Mouse (Mus musculus): ENCODE results near the gene AL732309.1. TPM values are rescaled to one million over a fixed set of nuclear protein-coding genes. Genes with fewer than 3 reads are reported as not detected.

The AL732309.1 gene
- polyA plus RNA-seq, 1 experiment from 2014 or later: 4.7 TPM

GRCm38 (mm10) chr2:25271827-25272511, 25.3 kb upstream of the AL732309.1 start, which contains the start of the genes Ssna1 and Anapc2:
Gene Ssna1, minus strand, starts transcription at chr2:25272438.
Gene Anapc2, plus strand, starts transcription at chr2:25272478.
- peak; percentile 97 for ATAC-seq (ENCODE audit: low FRiP score, low TSS enrichment)
- Histone ChIP-seq H3K4me1 (ENCODE audit: control insufficient read depth, insufficient read depth, low read length) (peaks cover 18% of the 10 kb centered on the region), H3K9me3 (ENCODE audit: control insufficient read depth, low read length) (no peaks in the 10 kb centered on the region), H3K27ac (ENCODE audit: low read depth, low read length) (peak within 1 kb of the TSS; percentile 76), H3K27me3 (ENCODE audit: control insufficient read depth, insufficient read depth, low read length) (no peaks in the 10 kb centered on the region), H3K9ac (ENCODE audit: low read depth, low read length) (peak within 1 kb of the TSS; percentile 88), H3K4me2 (replicated peaks; ENCODE audit: low read depth, low read length) (peak within 1 kb of the TSS; percentile 94), H3K4me3 (ENCODE audit: low read length) (peak within 1 kb of the TSS; percentile 93), H3K36me3 (ENCODE audit: control insufficient read depth, insufficient read depth, low read length) (peaks cover 60% of the 10 kb centered on the region)
- under 1% methylated on average over 55 of the region's 55 CpGs for WGBS

GRCm38 (mm10) chr2:25267746-25268309, 21.2 kb upstream of the AL732309.1 start:
- H3K27me3 ChIP-seq (ENCODE audit: control insufficient read depth, insufficient read depth, low read length): peaks cover 14% of the 10 kb centered on the region
- no peak overlapping the region for H3K4me3 ChIP-seq (ENCODE audit: low read length)
- H3K27ac ChIP-seq (ENCODE audit: low read depth, low read length): no peak overlapping the region
- H3K4me2 ChIP-seq (replicated peaks; ENCODE audit: low read depth, low read length): no peak overlapping the region
- no peak for ATAC-seq (ENCODE audit: low FRiP score, low TSS enrichment)
- H3K4me1 ChIP-seq (ENCODE audit: control insufficient read depth, insufficient read depth, low read length): peaks cover 24% of the 10 kb centered on the region
- H3K9me3 ChIP-seq (ENCODE audit: control insufficient read depth, low read length): no peaks in the 10 kb centered on the region
- H3K9ac ChIP-seq (ENCODE audit: low read depth, low read length): no peak overlapping the region
- WGBS: 84% methylated on average over 4 of the region's 4 CpGs
- peaks cover 24% of the 10 kb centered on the region for H3K36me3 ChIP-seq (ENCODE audit: control insufficient read depth, insufficient read depth, low read length)

GRCm38 (mm10) chr2:25267241-25267640, 20.6 kb upstream of the AL732309.1 start:
- H3K9ac ChIP-seq (ENCODE audit: low read depth, low read length): no peak overlapping the region
- H3K36me3 ChIP-seq (ENCODE audit: control insufficient read depth, insufficient read depth, low read length): peaks cover 24% of the 10 kb centered on the region
- H3K27me3 ChIP-seq (ENCODE audit: control insufficient read depth, insufficient read depth, low read length): peaks cover 14% of the 10 kb centered on the region
- no peak overlapping the region for H3K27ac ChIP-seq (ENCODE audit: low read depth, low read length)
- no peaks in the 10 kb centered on the region for H3K9me3 ChIP-seq (ENCODE audit: control insufficient read depth, low read length)
- H3K4me1 ChIP-seq (ENCODE audit: control insufficient read depth, insufficient read depth, low read length): peaks cover 24% of the 10 kb centered on the region
- no peak overlapping the region for H3K4me3 ChIP-seq (ENCODE audit: low read length)
- no peak for ATAC-seq (ENCODE audit: low FRiP score, low TSS enrichment)
- H3K4me2 ChIP-seq (replicated peaks; ENCODE audit: low read depth, low read length): no peak overlapping the region

GRCm38 (mm10) chr2:25266720-25267119, 20.1 kb upstream of the AL732309.1 start:
- no peak for ATAC-seq (ENCODE audit: low FRiP score, low TSS enrichment)
- H3K4me3 ChIP-seq (ENCODE audit: low read length): no peak overlapping the region
- H3K27me3 ChIP-seq (ENCODE audit: control insufficient read depth, insufficient read depth, low read length): peaks cover 14% of the 10 kb centered on the region
- H3K4me1 ChIP-seq (ENCODE audit: control insufficient read depth, insufficient read depth, low read length): peaks cover 24% of the 10 kb centered on the region
- no peak overlapping the region for H3K4me2 ChIP-seq (replicated peaks; ENCODE audit: low read depth, low read length)
- peak overlapping the region; percentile 24; the same call in 1 of the 2 replicates for H3K9ac ChIP-seq (ENCODE audit: low read depth, low read length)
- H3K36me3 ChIP-seq (ENCODE audit: control insufficient read depth, insufficient read depth, low read length): peaks cover 24% of the 10 kb centered on the region
- H3K9me3 ChIP-seq (ENCODE audit: control insufficient read depth, low read length): no peaks in the 10 kb centered on the region
- WGBS: 28% methylated on average over 2 of the region's 2 CpGs
- no peak overlapping the region for H3K27ac ChIP-seq (ENCODE audit: low read depth, low read length)

- H3K4me2 ChIP-seq (replicated peaks; ENCODE audit: low read depth, low read length): no peak overlapping the region
- peaks cover 23% of the 10 kb centered on the region for H3K36me3 ChIP-seq (ENCODE audit: control insufficient read depth, insufficient read depth, low read length)
- 60% methylated on average over 6 of the region's 6 CpGs for WGBS
Measured at GRCm38 (mm10) chr2:25265897-25266656, 19.4 kb upstream of the AL732309.1 start.

GRCm38 (mm10) chr2:25264851-25265250, 18.2 kb upstream of the AL732309.1 start:
- H3K27me3 ChIP-seq (ENCODE audit: control insufficient read depth, insufficient read depth, low read length): peaks cover 14% of the 10 kb centered on the region
- peaks cover 12% of the 10 kb centered on the region for H3K36me3 ChIP-seq (ENCODE audit: control insufficient read depth, insufficient read depth, low read length)
- peaks cover 14% of the 10 kb centered on the region for H3K4me1 ChIP-seq (ENCODE audit: control insufficient read depth, insufficient read depth, low read length)
- H3K9ac ChIP-seq (ENCODE audit: low read depth, low read length): no peak overlapping the region
- 70% methylated on average over 3 of the region's 3 CpGs for WGBS
- no peaks in the 10 kb centered on the region for H3K9me3 ChIP-seq (ENCODE audit: control insufficient read depth, low read length)
- H3K4me3 ChIP-seq (ENCODE audit: low read length): no peak overlapping the region
- ATAC-seq (ENCODE audit: low FRiP score, low TSS enrichment): no peak
- no peak overlapping the region for H3K27ac ChIP-seq (ENCODE audit: low read depth, low read length)
- H3K4me2 ChIP-seq (replicated peaks; ENCODE audit: low read depth, low read length): peak overlapping the region; percentile 15; the same call in 1 of the 2 replicates

More at GRCm38 (mm10) chr2:25265897-25266656, 19.4 kb upstream of the AL732309.1 start:
- Histone ChIP-seq H3K27ac (ENCODE audit: low read depth, low read length) (no peak overlapping the region), H3K9me3 (ENCODE audit: control insufficient read depth, low read length) (no peaks in the 10 kb centered on the region), H3K4me1 (ENCODE audit: control insufficient read depth, insufficient read depth, low read length) (peaks cover 18% of the 10 kb centered on the region), H3K27me3 (ENCODE audit: control insufficient read depth, insufficient read depth, low read length) (peaks cover 14% of the 10 kb centered on the region), H3K4me3 (ENCODE audit: low read length) (no peak overlapping the region), H3K9ac (ENCODE audit: low read depth, low read length) (peak overlapping the region; percentile 24; the same call in 1 of the 2 replicates)
- no peak for ATAC-seq (ENCODE audit: low FRiP score, low TSS enrichment)

- peaks cover 14% of the 10 kb centered on the region for H3K4me1 ChIP-seq (ENCODE audit: control insufficient read depth, insufficient read depth, low read length)
- peaks cover 6% of the 10 kb centered on the region for H3K36me3 ChIP-seq (ENCODE audit: control insufficient read depth, insufficient read depth, low read length)
- 81% methylated on average over 5 of the region's 5 CpGs for WGBS
- peak overlapping the region; percentile 15; the same call in 1 of the 2 replicates for H3K4me2 ChIP-seq (replicated peaks; ENCODE audit: low read depth, low read length)
- H3K27ac ChIP-seq (ENCODE audit: low read depth, low read length): no peak overlapping the region
- H3K4me3 ChIP-seq (ENCODE audit: low read length): no peak overlapping the region; the same call in 1 of the 2 replicates
- H3K27me3 ChIP-seq (ENCODE audit: control insufficient read depth, insufficient read depth, low read length): peaks cover 14% of the 10 kb centered on the region
- ATAC-seq (ENCODE audit: low FRiP score, low TSS enrichment): no peak
- no peaks in the 10 kb centered on the region for H3K9me3 ChIP-seq (ENCODE audit: control insufficient read depth, low read length)
- no peak overlapping the region; the same call in 1 of the 2 replicates for H3K9ac ChIP-seq (ENCODE audit: low read depth, low read length)
Measured at GRCm38 (mm10) chr2:25264286-25264660, 17.6 kb upstream of the AL732309.1 start.

GRCm38 (mm10) chr2:25263623-25264285, 17.1 kb upstream of the AL732309.1 start:
- H3K4me3 ChIP-seq (ENCODE audit: low read length): peak overlapping the region; percentile 78
- H3K4me1 ChIP-seq (ENCODE audit: control insufficient read depth, insufficient read depth, low read length): peaks cover 14% of the 10 kb centered on the region
- no peak for ATAC-seq (ENCODE audit: low FRiP score, low TSS enrichment)
- H3K9me3 ChIP-seq (ENCODE audit: control insufficient read depth, low read length): no peaks in the 10 kb centered on the region
- no peak overlapping the region for H3K27ac ChIP-seq (ENCODE audit: low read depth, low read length)
- peaks cover under 1% of the 10 kb centered on the region for H3K36me3 ChIP-seq (ENCODE audit: control insufficient read depth, insufficient read depth, low read length)
- peak overlapping the region; percentile 66 for H3K9ac ChIP-seq (ENCODE audit: low read depth, low read length)
- peaks cover 14% of the 10 kb centered on the region for H3K27me3 ChIP-seq (ENCODE audit: control insufficient read depth, insufficient read depth, low read length)
- H3K4me2 ChIP-seq (replicated peaks; ENCODE audit: low read depth, low read length): peak overlapping the region; percentile 99
- 19% methylated on average over 12 of the region's 12 CpGs for WGBS
